Mouse (Mus musculus): ENCODE measurements around the gene AU015836.
"Not testable (repeated sequence)": the region's sequence is repeated elsewhere in the genome, so short reads cannot be mapped to it uniquely, and the experiment has no call there.

AU015836 gene

GRCm38 (mm10) chrX:93968444-93968843, at the start of gene AU015836:
Gene AU015836 (plus strand): TSS chrX:93968659.
- no peak for DNase-seq (ENCODE audit: low spot score)

GRCm38 (mm10) chrX:93919017-93919416, 49.4 kb upstream of the AU015836 start:
- no peak for DNase-seq (ENCODE audit: low spot score)

GRCm38 (mm10) chrX:93928379-93928778, 40.1 kb upstream of the AU015836 start:
- no peak for DNase-seq (ENCODE audit: low spot score)

- no peak for DNase-seq (ENCODE audit: low spot score)
These were observed 39.7 kb upstream of the AU015836 start for GRCm38 (mm10) chrX:93928794-93929193.

- no peak for DNase-seq (ENCODE audit: low spot score)
These were observed 36.8 kb upstream of the AU015836 start for GRCm38 (mm10) chrX:93931694-93932093.

- peak; percentile 9 for DNase-seq (ENCODE audit: low spot score)
These were observed 11.7 kb upstream of the AU015836 start for GRCm38 (mm10) chrX:93956727-93957126.

GRCm38 (mm10) chrX:93958502-93958901, 10.0 kb upstream of the AU015836 start:
- no peak for DNase-seq (ENCODE audit: low spot score)

GRCm38 (mm10) chrX:93980341-93980740, 11.9 kb downstream of the AU015836 start:
- DNase-seq (ENCODE audit: low spot score), result no peak

GRCm38 (mm10) chrX:93982193-93982592, 13.7 kb downstream of the AU015836 start:
- DNase-seq (ENCODE audit: low spot score), result no peak

- DNase-seq (ENCODE audit: low spot score), result not testable (repeated sequence)
These were observed 16.6 kb downstream of the AU015836 start for GRCm38 (mm10) chrX:93985096-93985495.

- DNase-seq (ENCODE audit: low spot score), result no peak
These were observed 38.5 kb downstream of the AU015836 start for GRCm38 (mm10) chrX:94006991-94007390.

- DNase-seq (ENCODE audit: low spot score), result no peak
These were observed 41.0 kb downstream of the AU015836 start for GRCm38 (mm10) chrX:94009442-94009841.

GRCm38 (mm10) chrX:94011656-94012173, 43.3 kb downstream of the AU015836 start:
- DNase-seq (ENCODE audit: low spot score), result no peak

- peak; percentile 33 for DNase-seq (ENCODE audit: low spot score)
These were observed 44.2 kb downstream of the AU015836 start for GRCm38 (mm10) chrX:94012479-94013167.

- DNase-seq (ENCODE audit: low spot score), result no peak
These were observed 48.4 kb downstream of the AU015836 start for GRCm38 (mm10) chrX:94016891-94017290.

- DNase-seq (ENCODE audit: low spot score), result no peak
These were observed 53.9 kb downstream of the AU015836 start for GRCm38 (mm10) chrX:94022264-94022874.
